Mouse (Mus musculus): ENCODE results near the gene Wdfy4. TPM values are rescaled to one million over a fixed set of nuclear protein-coding genes. Genes with fewer than 3 reads are reported as not detected.
A peak's percentile ranks its signal among the peaks of the same experiment; 100 is the strongest.

The Wdfy4 gene
- polyA plus RNA-seq, 2 experiments: 0.60 to 0.89 TPM

GRCm38 (mm10) chr14:33081370-33081860 lies 103.9 kb downstream of the Wdfy4 start:
- no peak overlapping the region for H3K27ac ChIP-seq (replicated peaks; ENCODE audit: low read depth, low read length)
- TF ChIP-seq POLR2A (IDR thresholded peaks at IDR 0.05; ENCODE audit: borderline replicate concordance, extremely low read depth, insufficient read depth, insufficient read length): no peak
- no peaks in the 10 kb centered on the region for H3K36me3 ChIP-seq (ENCODE audit: control insufficient read depth, insufficient read depth, low read length)
- no peaks in the 10 kb centered on the region for H3K4me1 ChIP-seq (ENCODE audit: control insufficient read depth, insufficient read depth, low read length)
- no peak overlapping the region for H3K4me2 ChIP-seq (replicated peaks; ENCODE audit: low read depth, low read length, severe bottlenecking)
- no peak for DNase-seq (ENCODE audit: low spot score)
- H3K9ac ChIP-seq (ENCODE audit: low read depth, low read length, severe bottlenecking): no peak overlapping the region
- no peaks in the 10 kb centered on the region for H3K27me3 ChIP-seq (ENCODE audit: control insufficient read depth, insufficient read depth, low read length)
- no peaks in the 10 kb centered on the region for H3K9me3 ChIP-seq (ENCODE audit: control insufficient read depth, low read length)
- WGBS: 51% methylated on average over 6 of the region's 6 CpGs
- no peak overlapping the region for H3K4me3 ChIP-seq (replicated peaks; ENCODE audit: low read length)
- no peak for ATAC-seq (ENCODE audit: low FRiP score, low read depth)

GRCm38 (mm10) chr14:33078596-33078995 lies 106.7 kb downstream of the Wdfy4 start:
- Histone ChIP-seq H3K27ac (replicated peaks; ENCODE audit: low read depth, low read length) (no peak overlapping the region), H3K4me3 (replicated peaks; ENCODE audit: low read length) (no peak overlapping the region), H3K4me1 (ENCODE audit: control insufficient read depth, insufficient read depth, low read length) (no peaks in the 10 kb centered on the region), H3K9ac (ENCODE audit: low read depth, low read length, severe bottlenecking) (no peak overlapping the region), H3K4me2 (replicated peaks; ENCODE audit: low read depth, low read length, severe bottlenecking) (no peak overlapping the region), H3K9me3 (ENCODE audit: control insufficient read depth, low read length) (no peaks in the 10 kb centered on the region), H3K27me3 (ENCODE audit: control insufficient read depth, insufficient read depth, low read length) (no peaks in the 10 kb centered on the region), H3K36me3 (ENCODE audit: control insufficient read depth, insufficient read depth, low read length) (no peaks in the 10 kb centered on the region)
- TF ChIP-seq POLR2A (IDR thresholded peaks at IDR 0.05; ENCODE audit: borderline replicate concordance, extremely low read depth, insufficient read depth, insufficient read length): no peak
- DNase-seq (ENCODE audit: low spot score) (no peak), ATAC-seq (ENCODE audit: low FRiP score, low read depth) (no peak)
- 87% methylated on average over 6 of the region's 6 CpGs for WGBS

GRCm38 (mm10) chr14:33078110-33078509 lies 107.2 kb downstream of the Wdfy4 start:
- H3K4me2 ChIP-seq (replicated peaks; ENCODE audit: low read depth, low read length, severe bottlenecking): no peak overlapping the region
- DNase-seq (ENCODE audit: low spot score) (no peak), ATAC-seq (ENCODE audit: low FRiP score, low read depth) (no peak)
- H3K4me1 ChIP-seq (ENCODE audit: control insufficient read depth, insufficient read depth, low read length): no peaks in the 10 kb centered on the region
- H3K27ac ChIP-seq (replicated peaks; ENCODE audit: low read depth, low read length): no peak overlapping the region
- TF ChIP-seq POLR2A (IDR thresholded peaks at IDR 0.05; ENCODE audit: borderline replicate concordance, extremely low read depth, insufficient read depth, insufficient read length): no peak
- H3K9ac ChIP-seq (ENCODE audit: low read depth, low read length, severe bottlenecking): no peak overlapping the region
- H3K4me3 ChIP-seq (replicated peaks; ENCODE audit: low read length): no peak overlapping the region
- no peaks in the 10 kb centered on the region for H3K27me3 ChIP-seq (ENCODE audit: control insufficient read depth, insufficient read depth, low read length)
- H3K9me3 ChIP-seq (ENCODE audit: control insufficient read depth, low read length): no peaks in the 10 kb centered on the region
- 81% methylated on average over 6 of the region's 6 CpGs for WGBS
- no peaks in the 10 kb centered on the region for H3K36me3 ChIP-seq (ENCODE audit: control insufficient read depth, insufficient read depth, low read length)

GRCm38 (mm10) chr14:33073355-33073754 lies 112.0 kb downstream of the Wdfy4 start:
- TF ChIP-seq POLR2A (IDR thresholded peaks at IDR 0.05; ENCODE audit: borderline replicate concordance, extremely low read depth, insufficient read depth, insufficient read length): no peak
- no peaks in the 10 kb centered on the region for H3K4me1 ChIP-seq (ENCODE audit: control insufficient read depth, insufficient read depth, low read length)
- no peak overlapping the region for H3K9ac ChIP-seq (ENCODE audit: low read depth, low read length, severe bottlenecking)
- no peak overlapping the region for H3K4me2 ChIP-seq (replicated peaks; ENCODE audit: low read depth, low read length, severe bottlenecking)
- H3K27me3 ChIP-seq (ENCODE audit: control insufficient read depth, insufficient read depth, low read length): no peaks in the 10 kb centered on the region
- ATAC-seq (ENCODE audit: low FRiP score, low read depth) (no peak), DNase-seq (ENCODE audit: low spot score) (no peak)
- WGBS: 82% methylated on average over 3 of the region's 3 CpGs
- no peaks in the 10 kb centered on the region for H3K36me3 ChIP-seq (ENCODE audit: control insufficient read depth, insufficient read depth, low read length)
- H3K27ac ChIP-seq (replicated peaks; ENCODE audit: low read depth, low read length): no peak overlapping the region
- no peak overlapping the region for H3K4me3 ChIP-seq (replicated peaks; ENCODE audit: low read length)
- no peaks in the 10 kb centered on the region for H3K9me3 ChIP-seq (ENCODE audit: control insufficient read depth, low read length)

GRCm38 (mm10) chr14:33072351-33072750 lies 113.0 kb downstream of the Wdfy4 start:
- Histone ChIP-seq H3K9ac (ENCODE audit: low read depth, low read length, severe bottlenecking) (no peak overlapping the region), H3K27ac (replicated peaks; ENCODE audit: low read depth, low read length) (no peak overlapping the region), H3K4me1 (ENCODE audit: control insufficient read depth, insufficient read depth, low read length) (no peaks in the 10 kb centered on the region), H3K4me2 (replicated peaks; ENCODE audit: low read depth, low read length, severe bottlenecking) (no peak overlapping the region), H3K36me3 (ENCODE audit: control insufficient read depth, insufficient read depth, low read length) (no peaks in the 10 kb centered on the region), H3K27me3 (ENCODE audit: control insufficient read depth, insufficient read depth, low read length) (no peaks in the 10 kb centered on the region), H3K9me3 (ENCODE audit: control insufficient read depth, low read length) (no peaks in the 10 kb centered on the region), H3K4me3 (replicated peaks; ENCODE audit: low read length) (no peak overlapping the region)
- ATAC-seq (ENCODE audit: low FRiP score, low read depth) (no peak), DNase-seq (ENCODE audit: low spot score) (no peak)
- WGBS: 88% methylated on average over 7 of the region's 7 CpGs
- TF ChIP-seq POLR2A (IDR thresholded peaks at IDR 0.05; ENCODE audit: borderline replicate concordance, extremely low read depth, insufficient read depth, insufficient read length): no peak

- peak; percentile 3 for DNase-seq (ENCODE audit: low spot score)
- no peak for TF ChIP-seq POLR2A (IDR thresholded peaks at IDR 0.05; ENCODE audit: borderline replicate concordance, extremely low read depth, insufficient read depth, insufficient read length)
- Histone ChIP-seq H3K36me3 (ENCODE audit: control insufficient read depth, insufficient read depth, low read length) (no peaks in the 10 kb centered on the region), H3K27ac (replicated peaks; ENCODE audit: low read depth, low read length) (no peak overlapping the region), H3K9ac (ENCODE audit: low read depth, low read length, severe bottlenecking) (no peak overlapping the region), H3K4me2 (replicated peaks; ENCODE audit: low read depth, low read length, severe bottlenecking) (no peak overlapping the region), H3K27me3 (ENCODE audit: control insufficient read depth, insufficient read depth, low read length) (no peaks in the 10 kb centered on the region), H3K4me1 (ENCODE audit: control insufficient read depth, insufficient read depth, low read length) (no peaks in the 10 kb centered on the region), H3K9me3 (ENCODE audit: control insufficient read depth, low read length) (no peaks in the 10 kb centered on the region), H3K4me3 (replicated peaks; ENCODE audit: low read length) (no peak overlapping the region)
- 68% methylated on average over 9 of the region's 9 CpGs for WGBS
- no peak for ATAC-seq (ENCODE audit: low FRiP score, low read depth)
Observed at GRCm38 (mm10) chr14:33067676-33068075, 117.6 kb downstream of the Wdfy4 start.

Measured in limb, embryonic 14.5 days (tissue).